Mouse (Mus musculus): ENCODE results near the gene Col4a1.

Col4a1 gene

DNA sequence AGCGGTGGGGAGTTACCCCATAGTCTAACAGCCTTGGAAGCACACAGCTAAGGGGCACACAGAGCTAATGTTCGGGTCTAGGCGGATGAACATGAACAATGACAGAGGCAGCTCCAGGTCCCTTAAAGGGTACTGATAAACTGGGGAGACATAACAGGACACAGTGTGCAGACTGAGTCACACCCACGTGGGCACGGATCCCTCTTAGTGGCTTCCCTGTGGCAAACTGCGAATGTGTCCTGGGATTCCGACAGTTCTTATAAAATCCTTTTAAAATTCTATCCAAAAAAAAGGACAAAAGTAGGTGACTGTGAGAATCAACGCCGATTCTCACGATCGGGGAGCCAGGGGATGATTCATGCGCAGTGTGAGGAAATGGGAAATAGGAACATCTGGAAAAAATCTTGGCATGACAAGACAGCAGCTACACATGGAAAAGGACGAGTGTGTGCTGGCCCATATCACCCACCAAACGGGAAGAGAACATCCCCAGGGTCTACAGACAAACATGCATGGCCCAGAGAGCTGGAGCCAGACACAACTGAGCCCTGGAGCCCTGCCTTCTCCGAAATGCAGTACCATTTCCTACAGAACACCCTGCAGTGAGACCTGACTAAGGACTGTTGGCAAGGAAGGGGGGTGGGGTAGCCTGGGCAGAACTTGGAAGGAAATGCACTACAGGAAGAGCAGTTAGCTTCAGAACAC lies 50.4 kb downstream of the Col4a1 start:
- peak; percentile 89 for DNase-seq

GRCm38 (mm10) chr8:11259832-11260615 lies 52.6 kb downstream of the Col4a1 start:
- DNase-seq = peak; percentile 52

DNA sequence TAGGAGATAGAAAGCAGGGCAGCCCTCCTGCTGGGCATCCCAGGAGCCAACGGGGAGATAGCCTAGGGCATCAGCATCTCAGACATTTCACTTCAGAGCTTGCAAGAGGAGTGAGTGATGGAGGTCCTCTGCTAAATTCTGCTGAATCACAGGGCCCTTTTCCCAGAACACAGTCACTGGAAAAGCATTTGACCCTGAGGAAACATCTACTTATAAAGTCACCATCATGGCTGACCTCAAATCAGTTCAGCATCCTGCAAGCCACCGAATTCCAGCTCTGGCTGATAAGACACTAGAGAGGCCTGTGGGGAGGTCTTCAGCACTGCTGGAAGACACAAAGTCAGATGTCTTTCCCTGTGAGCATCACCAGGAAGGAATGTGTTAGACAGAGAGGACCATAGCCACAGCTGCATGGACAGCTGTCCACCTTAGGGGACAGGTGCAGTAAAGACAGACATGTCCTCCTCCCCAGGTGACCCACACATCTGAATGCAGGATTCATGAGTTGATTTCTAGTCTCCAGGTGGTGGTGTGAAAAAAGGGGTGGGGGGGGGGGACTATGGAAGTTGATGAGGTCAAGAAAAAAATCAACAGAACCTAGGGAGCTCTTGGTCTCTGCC lies 54.0 kb downstream of the Col4a1 start:
- DNase-seq = no peak

DNA sequence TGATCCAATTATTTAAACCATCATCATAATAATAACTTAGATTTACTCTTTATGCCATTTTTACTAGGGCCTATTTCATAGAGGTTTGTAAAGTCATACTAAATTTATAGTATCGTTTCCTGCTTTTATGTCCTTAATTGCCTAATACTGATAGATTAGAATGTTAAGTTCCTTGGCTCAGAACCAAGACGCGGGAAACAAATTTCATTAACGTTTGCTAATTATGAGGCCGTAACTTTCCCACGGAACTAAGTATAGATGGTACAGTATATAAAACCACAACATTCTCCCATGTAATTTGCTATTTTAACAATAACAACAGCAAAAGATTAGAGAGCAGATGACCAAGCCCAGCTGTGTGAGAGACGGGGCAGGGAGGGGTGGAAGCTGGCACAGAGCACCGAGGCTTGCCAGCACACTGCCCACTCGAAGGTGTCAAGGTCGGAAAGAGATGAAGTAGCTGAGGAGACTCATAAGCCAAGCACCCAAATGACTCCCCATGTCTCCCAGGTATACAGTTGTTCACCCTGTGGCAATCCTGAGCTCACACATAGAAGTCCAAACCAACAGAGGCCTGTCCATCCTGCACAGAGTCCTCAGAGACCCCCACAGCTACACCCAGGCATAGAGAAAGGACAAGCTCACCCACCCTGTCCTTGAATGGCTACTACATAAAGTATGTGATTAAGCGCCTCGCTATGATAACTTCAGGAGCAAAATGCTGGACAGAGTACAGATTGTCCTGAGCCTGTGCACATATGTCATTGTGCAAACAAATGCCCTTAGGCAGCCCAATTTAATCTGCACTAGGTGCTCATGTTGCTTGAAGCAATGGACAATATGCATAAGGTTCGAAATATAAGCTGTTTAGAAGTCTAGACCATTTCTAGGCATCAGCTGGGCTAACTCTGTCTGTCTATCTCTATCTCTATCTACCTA lies 55.3 kb downstream of the Col4a1 start:
- no peak for DNase-seq

DNA sequence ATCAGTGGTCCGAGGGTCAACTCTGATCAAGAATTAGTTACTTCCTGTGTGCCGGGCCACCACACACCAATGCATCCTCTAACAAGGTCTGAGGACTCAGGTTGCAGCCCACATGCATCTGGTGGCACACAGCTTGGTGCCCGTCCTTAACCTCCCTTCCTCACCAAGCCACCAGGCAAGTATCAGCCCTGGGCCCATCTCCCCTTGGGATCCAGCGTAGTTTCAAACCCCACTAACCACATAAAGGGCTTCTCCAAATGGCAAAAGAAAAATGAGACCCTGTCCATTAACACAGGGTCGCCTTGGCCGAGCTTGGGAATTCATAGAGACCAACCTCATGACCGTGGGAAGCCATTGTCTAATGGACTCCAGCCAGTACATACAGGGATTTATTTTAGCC lies 56.2 kb downstream of the Col4a1 start:
- no peak for DNase-seq

GRCm38 (mm10) chr8:11255680-11256079 lies 56.9 kb downstream of the Col4a1 start:
- DNase-seq = no peak

- DNase-seq = no peak
Observed at GRCm38 (mm10) chr8:11254914-11255530, 57.6 kb downstream of the Col4a1 start.

GRCm38 (mm10) chr8:11254510-11254909 lies 58.1 kb downstream of the Col4a1 start:
- DNase-seq = no peak

DNA sequence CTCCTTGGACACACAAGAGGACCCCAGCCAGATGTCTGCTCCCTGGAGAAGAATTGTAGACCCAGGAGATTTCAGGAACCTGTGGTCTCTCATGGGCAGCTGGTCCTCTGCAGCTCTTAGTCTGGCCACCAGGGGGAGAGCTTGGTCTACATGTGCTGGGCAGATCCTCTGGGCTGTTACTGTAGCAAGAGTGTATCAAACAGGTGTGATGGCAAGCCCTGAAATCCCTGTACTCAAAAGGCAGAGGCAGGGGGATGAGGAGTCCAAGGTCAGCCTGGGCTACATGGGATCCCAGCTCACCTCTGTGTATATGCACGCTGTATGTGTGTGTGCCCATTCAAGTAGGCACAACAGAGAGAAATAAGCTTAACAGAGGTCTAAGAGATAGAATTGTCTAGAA lies 59.1 kb downstream of the Col4a1 start:
- peak; percentile 94 for DNase-seq

- no peak for DNase-seq
Observed at GRCm38 (mm10) chr8:11253041-11253440, 59.6 kb downstream of the Col4a1 start.

GRCm38 (mm10) chr8:11252235-11252774 lies 60.3 kb downstream of the Col4a1 start:
- DNase-seq = no peak

GRCm38 (mm10) chr8:11250149-11250548 lies 62.5 kb downstream of the Col4a1 start:
- DNase-seq = no peak

DNA sequence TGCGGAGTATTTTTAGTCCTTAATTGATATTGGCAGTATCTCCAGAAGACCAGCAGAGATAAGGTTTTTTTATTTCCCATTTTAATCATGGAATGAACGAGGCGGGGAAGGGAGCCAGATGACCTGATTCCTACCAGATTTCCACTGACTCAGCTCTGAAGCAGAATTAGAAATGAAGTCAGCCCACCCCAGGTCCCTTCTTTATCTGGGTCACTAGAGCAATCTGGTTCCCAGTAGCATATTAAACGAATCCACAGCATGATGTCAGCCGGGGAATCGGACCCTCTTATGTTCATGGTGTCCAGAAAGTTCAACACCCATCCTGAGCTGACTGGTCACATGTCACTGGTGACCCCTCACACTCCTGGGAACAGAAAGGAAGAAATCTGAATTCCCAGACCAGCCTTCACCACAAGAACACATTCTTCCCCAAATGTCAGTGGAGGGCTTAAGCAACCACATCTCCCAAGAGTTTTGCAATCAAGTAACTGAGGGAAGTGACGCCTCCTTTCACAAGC lies 63.0 kb downstream of the Col4a1 start:
- DNase-seq = peak; percentile 72

DNA sequence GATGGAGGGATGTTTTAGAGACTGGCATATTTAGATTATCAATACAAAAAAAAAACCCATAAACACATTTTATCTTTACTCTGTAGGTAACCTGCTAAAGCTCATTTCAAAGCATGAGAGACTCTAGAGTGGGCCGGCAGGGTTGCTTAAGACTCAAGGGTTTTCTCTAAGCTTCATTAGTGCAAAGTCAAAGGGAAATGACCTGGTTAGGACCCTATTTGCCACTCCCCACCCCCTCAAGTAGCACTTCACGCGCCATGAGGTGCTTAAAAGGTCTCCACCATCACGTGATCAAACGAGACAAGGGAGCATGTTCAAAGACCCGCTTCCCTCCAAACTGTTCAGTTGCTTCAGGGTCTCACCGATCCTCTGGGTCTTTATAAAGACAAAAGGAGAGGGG lies 63.9 kb downstream of the Col4a1 start:
- peak; percentile 74 for DNase-seq

DNA sequence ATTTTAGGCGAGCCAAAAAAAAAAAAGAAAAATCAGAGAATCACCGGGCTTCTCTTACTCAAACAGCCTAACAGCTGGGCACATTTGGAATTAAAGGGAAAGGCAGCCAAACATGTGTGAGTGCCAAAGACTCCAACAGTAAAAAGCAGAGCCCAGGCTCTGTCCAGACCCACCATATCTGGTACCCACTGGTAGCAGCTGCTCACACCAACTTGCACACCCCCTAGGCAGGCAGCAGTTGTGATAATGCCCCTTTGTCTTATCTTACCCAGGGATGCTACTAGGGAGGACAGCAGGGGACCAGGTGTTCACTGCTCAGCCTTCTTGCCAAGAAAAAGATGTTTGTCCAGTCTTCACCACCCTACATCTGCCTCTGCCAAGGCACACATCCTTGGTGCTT lies 71.1 kb downstream of the Col4a1 start:
- no peak for DNase-seq

GRCm38 (mm10) chr8:11234879-11235210 lies 77.8 kb downstream of the Col4a1 start:
- no peak for DNase-seq

- peak; percentile 75 for DNase-seq
Observed at GRCm38 (mm10) chr8:11234151-11234878, 78.3 kb downstream of the Col4a1 start.

DNA sequence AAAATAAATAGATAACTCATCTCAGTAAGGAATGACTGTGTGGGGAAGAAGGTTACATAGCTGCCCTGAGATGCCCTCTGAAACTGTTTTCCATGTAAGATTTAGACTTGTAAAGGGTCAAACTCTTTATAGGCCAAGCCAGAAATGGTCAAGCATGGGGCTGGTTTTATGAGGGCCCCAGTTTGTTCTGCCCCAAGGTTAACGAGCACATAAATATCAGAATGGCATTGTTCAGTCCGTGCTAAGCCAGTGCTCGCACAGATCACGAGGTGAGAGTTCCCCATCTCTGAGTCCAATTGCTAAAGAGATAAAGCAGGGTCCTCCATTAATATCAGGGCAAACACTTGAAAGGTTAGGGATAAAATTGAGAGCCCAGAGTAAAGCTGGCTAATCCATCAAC lies 79.6 kb downstream of the Col4a1 start:
- no peak for DNase-seq

- no peak for DNase-seq
Observed at GRCm38 (mm10) chr8:11230277-11230676, 82.3 kb downstream of the Col4a1 start.

DNA sequence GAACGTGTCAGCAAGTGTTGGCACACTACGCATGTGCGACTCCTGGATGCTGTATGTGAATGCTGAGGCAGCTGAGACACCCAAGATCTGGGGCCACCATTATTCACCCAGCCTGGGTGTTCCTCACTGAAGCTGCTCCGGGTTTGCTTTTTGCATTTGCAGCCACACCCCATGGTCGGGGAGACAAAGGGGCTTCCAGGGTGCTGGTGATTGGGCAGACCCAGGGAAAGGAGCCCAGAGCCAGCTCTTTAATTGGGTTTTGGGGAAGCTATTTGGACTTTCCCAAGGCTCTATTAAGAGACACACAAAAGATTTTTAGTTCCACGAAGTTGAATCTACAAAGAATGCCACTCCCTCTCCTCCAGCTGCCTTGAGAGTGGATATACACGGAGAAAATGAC lies 85.2 kb downstream of the Col4a1 start:
- no peak for DNase-seq
